Mouse (Mus musculus): ENCODE data around the gene Zfp94. TPM values are rescaled to one million over a fixed set of nuclear protein-coding genes. Genes with fewer than 3 reads are reported as not detected.

Gene Zfp94
- total and polyA plus RNA-seq, 2 experiments from 2014 or later = 17.4 to 25.0 TPM

DNA sequence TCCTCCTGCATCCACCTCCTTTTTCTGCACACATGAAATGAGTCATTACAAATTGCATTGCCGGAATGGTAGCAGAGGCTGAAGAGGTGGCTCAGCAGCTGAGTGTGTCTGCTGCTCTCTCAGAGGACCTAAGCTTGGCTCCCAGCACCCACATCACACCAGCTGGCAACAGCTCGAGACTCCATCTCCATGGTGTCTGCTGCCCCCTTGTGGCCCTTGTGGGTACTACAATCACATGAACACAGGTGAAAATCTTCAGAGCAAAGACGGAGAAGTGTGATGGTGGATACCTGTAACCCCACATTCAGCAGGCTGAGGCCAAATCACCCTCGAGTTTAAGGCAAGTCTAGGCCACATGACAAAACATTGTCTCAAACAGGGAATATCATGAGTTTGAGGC is 41.4 kb upstream of the Zfp94 start:
- no peak overlapping the region for H3K9ac ChIP-seq (replicated peaks; ENCODE audit: low read length, poor library complexity, severe bottlenecking)
- no peaks in the 10 kb centered on the region for H3K27me3 ChIP-seq (ENCODE audit: insufficient read depth, low read length)
- no peaks in the 10 kb centered on the region for H3K36me3 ChIP-seq (ENCODE audit: insufficient read depth, low read length)
- 46% methylated on average over 4 of the region's 4 CpGs for WGBS
- ATAC-seq (ENCODE audit: low FRiP score) (no peak), DNase-seq (ENCODE audit: low spot score) (no peak)
- H3K4me1 ChIP-seq (ENCODE audit: insufficient read depth, low read length) = no peaks in the 10 kb centered on the region
- H3K9me3 ChIP-seq (ENCODE audit: low read length) = 0 out of 2 replicates have a peak, but pooled peaks cover 2% of the 10 kb centered on the region
- no peak overlapping the region for H3K4me3 ChIP-seq (ENCODE audit: low read depth, low read length)
- H3K27ac ChIP-seq (ENCODE audit: low read depth, low read length) = no peak overlapping the region
- TF ChIP-seq CTCF (IDR thresholded peaks at IDR 0.05) = peak; percentile 46; the same call in 1 of the 2 replicates
- H3K4me2 ChIP-seq (ENCODE audit: low read depth, low read length, poor library complexity, severe bottlenecking) = no peak overlapping the region

DNA sequence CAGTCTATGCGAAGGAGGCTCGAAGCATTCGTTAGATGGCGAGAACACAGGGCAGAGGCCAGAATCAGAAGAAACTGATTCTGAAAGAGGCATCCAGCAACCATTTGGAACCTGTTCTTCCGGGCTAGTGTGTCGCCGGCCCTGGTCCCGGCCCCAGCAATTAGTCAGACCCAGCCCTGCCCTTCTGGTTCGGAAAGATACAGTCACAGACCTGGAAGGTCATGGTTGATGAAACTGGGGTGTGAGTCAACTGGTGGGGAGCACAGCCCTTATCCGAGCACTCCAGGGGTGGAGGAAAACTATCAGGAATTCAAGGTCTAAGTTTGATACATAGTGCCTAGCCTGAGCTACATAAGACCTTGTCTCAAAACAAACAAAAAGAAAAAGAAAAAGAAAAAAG is 39.6 kb upstream of the Zfp94 start:
- TF ChIP-seq CTCF (IDR thresholded peaks at IDR 0.05) = no peak
- Histone ChIP-seq H3K27ac (ENCODE audit: low read depth, low read length) (no peak overlapping the region), H3K9ac (replicated peaks; ENCODE audit: low read length, poor library complexity, severe bottlenecking) (no peak overlapping the region), H3K36me3 (ENCODE audit: insufficient read depth, low read length) (no peaks in the 10 kb centered on the region), H3K4me1 (ENCODE audit: insufficient read depth, low read length) (no peaks in the 10 kb centered on the region), H3K4me3 (ENCODE audit: low read depth, low read length) (no peak overlapping the region), H3K9me3 (ENCODE audit: low read length) (0 out of 2 replicates have a peak, but pooled peaks cover 2% of the 10 kb centered on the region), H3K4me2 (ENCODE audit: low read depth, low read length, poor library complexity, severe bottlenecking) (no peak overlapping the region), H3K27me3 (ENCODE audit: insufficient read depth, low read length) (no peaks in the 10 kb centered on the region)
- WGBS = 85% methylated on average over 10 of the region's 10 CpGs
- DNase-seq (ENCODE audit: low spot score) = no peak
- no peak for ATAC-seq (ENCODE audit: low FRiP score)

DNA sequence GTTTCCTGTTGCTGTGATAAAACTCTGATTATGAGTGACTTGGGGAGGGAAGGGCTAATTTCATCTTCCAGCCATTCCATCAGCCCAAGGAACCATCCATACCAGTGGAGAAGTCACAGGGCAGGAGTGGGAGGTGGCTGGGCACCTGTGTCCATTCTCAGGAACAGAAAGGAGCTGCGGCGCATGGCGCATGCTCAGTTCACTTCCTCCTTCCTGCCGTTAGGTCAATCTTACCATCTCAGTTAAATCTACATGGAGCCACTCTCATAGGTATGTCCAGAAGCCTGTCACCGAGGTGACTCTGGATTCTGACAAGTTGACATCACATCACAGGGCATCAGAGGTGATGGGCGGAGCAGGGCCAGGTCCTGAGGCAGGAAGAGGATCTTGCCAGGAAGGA is 39.2 kb upstream of the Zfp94 start:
- DNase-seq (ENCODE audit: low spot score) = no peak
- Histone ChIP-seq H3K4me3 (ENCODE audit: low read depth, low read length) (no peak overlapping the region), H3K9ac (replicated peaks; ENCODE audit: low read length, poor library complexity, severe bottlenecking) (no peak overlapping the region), H3K9me3 (ENCODE audit: low read length) (0 out of 2 replicates have a peak, but pooled peaks cover 2% of the 10 kb centered on the region), H3K4me2 (ENCODE audit: low read depth, low read length, poor library complexity, severe bottlenecking) (no peak overlapping the region), H3K27ac (ENCODE audit: low read depth, low read length) (no peak overlapping the region), H3K4me1 (ENCODE audit: insufficient read depth, low read length) (no peaks in the 10 kb centered on the region), H3K27me3 (ENCODE audit: insufficient read depth, low read length) (no peaks in the 10 kb centered on the region), H3K36me3 (ENCODE audit: insufficient read depth, low read length) (no peaks in the 10 kb centered on the region)
- 83% methylated on average over 6 of the region's 6 CpGs for WGBS
- ATAC-seq (ENCODE audit: low FRiP score) = no peak
- no peak for TF ChIP-seq CTCF (IDR thresholded peaks at IDR 0.05)

DNA sequence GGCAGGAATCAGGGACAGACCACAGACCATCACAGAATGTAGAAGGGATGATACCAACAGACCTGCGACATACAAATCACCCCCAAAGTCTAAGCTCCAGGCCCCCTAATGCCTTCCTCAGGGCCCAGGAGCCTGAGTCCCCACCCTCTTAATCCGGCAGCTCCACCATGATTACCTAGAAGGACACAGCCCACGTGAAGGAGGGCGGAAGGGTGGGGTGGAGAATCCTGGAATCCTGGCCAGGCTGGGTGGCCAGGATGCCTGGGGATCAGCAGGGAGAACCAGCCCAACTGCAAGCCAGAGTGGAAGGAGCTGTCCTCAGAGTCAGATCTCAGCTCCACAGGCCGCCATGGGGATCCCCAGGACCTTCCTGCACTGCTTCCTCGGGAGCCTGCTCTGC is 32.4 kb upstream of the Zfp94 start, which contains the start of gene Lypd5:
Lypd5 (plus strand) TSS at position 301 of the 400 bp plus-strand sequence.
- 42% methylated on average over 6 of the region's 6 CpGs for WGBS
- no peak for TF ChIP-seq CTCF (IDR thresholded peaks at IDR 0.05)

DNA sequence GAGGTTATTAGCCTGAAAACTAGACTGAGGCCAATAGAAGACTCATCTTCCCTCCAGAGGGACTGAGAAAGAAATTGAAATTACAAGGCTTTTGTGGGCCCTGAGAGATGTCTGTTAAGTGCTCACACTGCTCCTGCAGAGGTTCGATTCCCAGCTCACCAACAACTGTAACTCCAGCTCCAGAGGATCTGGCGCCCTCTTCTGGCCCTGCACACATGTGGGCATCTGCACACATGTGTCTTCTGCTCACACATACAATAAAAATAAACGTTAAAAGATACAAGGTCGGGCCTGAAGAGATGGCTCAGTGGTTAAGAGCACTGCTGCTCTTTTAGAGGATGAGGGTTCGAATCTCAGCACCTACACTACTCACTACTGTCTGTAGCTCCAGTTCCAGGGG is 30.0 kb upstream of the Zfp94 start:
- 73% methylated on average over 5 of the region's 5 CpGs for WGBS
- Histone ChIP-seq H3K4me1 (ENCODE audit: insufficient read depth, low read length) (no peaks in the 10 kb centered on the region), H3K4me3 (ENCODE audit: low read depth, low read length) (no peak overlapping the region), H3K27me3 (ENCODE audit: insufficient read depth, low read length) (no peaks in the 10 kb centered on the region), H3K36me3 (ENCODE audit: insufficient read depth, low read length) (no peaks in the 10 kb centered on the region), H3K9ac (replicated peaks; ENCODE audit: low read length, poor library complexity, severe bottlenecking) (no peak overlapping the region), H3K27ac (ENCODE audit: low read depth, low read length) (no peak overlapping the region), H3K9me3 (ENCODE audit: low read length) (no peaks in the 10 kb centered on the region), H3K4me2 (ENCODE audit: low read depth, low read length, poor library complexity, severe bottlenecking) (no peak overlapping the region)
- DNase-seq (ENCODE audit: low spot score) (no peak), ATAC-seq (ENCODE audit: low FRiP score) (no peak)
- peak; percentile 18; the same call in 1 of the 2 replicates for TF ChIP-seq CTCF (IDR thresholded peaks at IDR 0.05)

More for the DNA sequence above, 32.4 kb upstream of the Zfp94 start, which contains the start of gene Lypd5:
- H3K36me3 ChIP-seq (ENCODE audit: insufficient read depth, low read length) = no peaks in the 10 kb centered on the region
- no peaks in the 10 kb centered on the region for H3K27me3 ChIP-seq (ENCODE audit: insufficient read depth, low read length)
- no peak within 1 kb of the TSS for H3K27ac ChIP-seq (ENCODE audit: low read depth, low read length)
- H3K9me3 ChIP-seq (ENCODE audit: low read length) = no peaks in the 10 kb centered on the region
- no peak within 1 kb of the TSS for H3K4me3 ChIP-seq (ENCODE audit: low read depth, low read length)
- H3K4me2 ChIP-seq (ENCODE audit: low read depth, low read length, poor library complexity, severe bottlenecking) = no peak within 1 kb of the TSS
- H3K4me1 ChIP-seq (ENCODE audit: insufficient read depth, low read length) = no peaks in the 10 kb centered on the region
- no peak within 1 kb of the TSS for H3K9ac ChIP-seq (replicated peaks; ENCODE audit: low read length, poor library complexity, severe bottlenecking)
- ATAC-seq (ENCODE audit: low FRiP score) (no peak), DNase-seq (ENCODE audit: low spot score) (no peak)

DNA sequence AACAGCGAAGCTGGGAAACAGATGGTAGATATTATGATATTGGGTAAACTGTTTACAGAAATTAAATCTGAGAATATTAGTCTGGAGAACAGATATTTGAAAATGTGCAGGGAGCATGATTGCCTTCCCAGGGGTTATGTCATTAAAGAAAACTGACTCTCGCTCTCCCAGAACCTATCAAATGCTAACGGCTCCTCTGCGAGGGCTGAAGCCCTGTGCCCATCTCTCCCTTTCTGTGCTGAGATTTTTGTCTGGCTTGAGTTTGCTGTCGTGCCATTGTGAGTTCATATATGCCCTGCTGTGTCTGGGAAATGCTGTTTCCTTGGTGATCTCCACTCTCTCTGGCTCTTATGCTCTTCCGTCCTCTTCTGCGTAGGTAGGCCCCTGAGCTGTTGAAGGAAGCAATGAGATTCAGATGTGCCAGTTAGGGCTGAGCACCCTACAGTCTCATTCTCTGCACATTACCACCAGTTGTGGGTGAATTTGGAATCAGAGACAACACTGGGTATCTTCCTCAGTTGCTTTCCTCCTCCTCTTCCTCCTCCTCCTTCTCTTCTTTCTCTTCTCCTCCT is 27.3 kb upstream of the Zfp94 start:
- no peak overlapping the region for H3K4me2 ChIP-seq (ENCODE audit: low read depth, low read length, poor library complexity, severe bottlenecking)
- H3K36me3 ChIP-seq (ENCODE audit: insufficient read depth, low read length) = no peaks in the 10 kb centered on the region
- no peak overlapping the region for H3K9ac ChIP-seq (replicated peaks; ENCODE audit: low read length, poor library complexity, severe bottlenecking)
- no peak for TF ChIP-seq CTCF (IDR thresholded peaks at IDR 0.05)
- WGBS = 58% methylated on average over 7 of the region's 7 CpGs
- H3K27ac ChIP-seq (ENCODE audit: low read depth, low read length) = no peak overlapping the region
- ATAC-seq (ENCODE audit: low FRiP score) (no peak), DNase-seq (ENCODE audit: low spot score) (peak; percentile 15)
- no peaks in the 10 kb centered on the region for H3K27me3 ChIP-seq (ENCODE audit: insufficient read depth, low read length)
- no peak overlapping the region for H3K4me3 ChIP-seq (ENCODE audit: low read depth, low read length)
- H3K9me3 ChIP-seq (ENCODE audit: low read length) = no peaks in the 10 kb centered on the region
- H3K4me1 ChIP-seq (ENCODE audit: insufficient read depth, low read length) = no peaks in the 10 kb centered on the region

Data from midbrain, postnatal 0 days (tissue).